Mouse (Mus musculus) lung, embryonic 15.5 days (tissue): ENCODE results near the gene Igfbp6. TPM values are rescaled to one million over a fixed set of nuclear protein-coding genes. Genes with fewer than 3 reads are reported as not detected.

Experiments
- ATAC-seq: fragments of 200-750 bp; cut with Nextera tagmentation; 2 replicates; pipeline ENCODE4 v1.8.0; 2017; ENCODE audit warnings: moderate number of reproducible peaks, borderline replicate concordance; ENCODE audit not compliant: low FRiP score, low TSS enrichment; ENCODE audit errors: extremely low read depth
- H3K27ac ChIP-seq: fragments of 300-500 bp; sonication (generic); 2 replicates; pipeline ENCODE4 v1.5.1; 2015; ENCODE audit warnings: moderate library complexity, mild to moderate bottlenecking, inconsistent platforms
- H3K27me3 ChIP-seq: fragments of 300-500 bp; sonication (generic); 2 replicates; pipeline ENCODE4 v1.6.1; 2015; ENCODE audit warnings: inconsistent platforms
- H3K36me3 ChIP-seq: fragments of 300-500 bp; sonication (generic); 2 replicates; pipeline ENCODE4 v1.6.1; 2015; ENCODE audit warnings: inconsistent platforms
- H3K4me1 ChIP-seq: fragments of 300-500 bp; sonication (generic); 2 replicates; pipeline ENCODE4 v1.6.1; 2015; ENCODE audit warnings: inconsistent platforms
- H3K4me2 ChIP-seq: fragments of 300-500 bp; sonication (generic); 2 replicates; pipeline ENCODE4 v1.6.1; 2015; ENCODE audit warnings: inconsistent platforms, mild to moderate bottlenecking, moderate library complexity
- H3K4me3 ChIP-seq: fragments of 300-500 bp; sonication (generic); 2 replicates; pipeline ENCODE4 v1.5.1; 2015; ENCODE audit warnings: mild to moderate bottlenecking, inconsistent platforms
- H3K9ac ChIP-seq: fragments of 300-500 bp; sonication (generic); 2 replicates; pipeline ENCODE4 v1.6.1; 2015; ENCODE audit warnings: inconsistent platforms
- H3K9me3 ChIP-seq: fragments of 300-500 bp; sonication (generic); 2 replicates; pipeline ENCODE4 v1.6.1; 2016; ENCODE audit warnings: inconsistent platforms
- WGBS: fragments of 180-500 bp; shearing (Covaris S2); methylation state at CpG from one replicate; pipeline ENCODE4 v1.1.7; 2015; 5-methylcytosine and 5-hydroxymethylcytosine counted together
- polyA plus RNA-seq: library from polyadenylated mRNA; unstranded; fragments of >200 nt; fragmentation: Nextera tagmentation; extraction: Ambion mirVana; gene quantifications from 2 replicates; pipeline ENCODE4 v1.2.1, GENCODE M21; 2015

Gene Igfbp6
- polyA plus RNA-seq, 1 experiment from 2014 or later = 16.8 TPM

DNA sequence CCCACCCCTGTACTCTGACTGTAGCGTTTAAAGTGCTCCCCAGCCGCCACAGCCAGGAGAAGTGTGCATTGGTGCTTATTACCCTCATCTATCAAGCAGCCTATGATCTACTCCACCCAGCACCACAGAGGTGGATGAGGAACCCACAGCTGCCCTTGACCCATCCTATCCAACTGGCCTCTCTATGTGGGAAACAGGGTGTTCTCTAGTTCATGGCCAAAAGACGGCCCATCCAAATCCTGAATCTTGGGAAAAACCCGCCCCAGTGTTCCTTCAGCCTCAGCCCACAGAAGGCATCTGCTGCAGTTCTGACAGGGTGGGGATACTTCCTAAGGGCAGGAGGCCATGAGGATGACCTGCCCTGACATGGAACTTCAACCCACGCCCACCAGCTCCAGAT is 23.6 kb upstream of the Igfbp6 start:
- no peak for ATAC-seq
- H3K27me3 ChIP-seq = no peaks in the 10 kb centered on the region
- 83% methylated on average over 5 of the region's 5 CpGs for WGBS
- no peaks in the 10 kb centered on the region for H3K9me3 ChIP-seq
- no peak overlapping the region for H3K4me3 ChIP-seq
- no peak overlapping the region for H3K27ac ChIP-seq
- H3K36me3 ChIP-seq = peaks cover 48% of the 10 kb centered on the region
- no peak overlapping the region for H3K4me2 ChIP-seq
- H3K9ac ChIP-seq = no peak overlapping the region
- H3K4me1 ChIP-seq = peaks cover 27% of the 10 kb centered on the region

- no peak overlapping the region for H3K4me3 ChIP-seq
- ATAC-seq = 0 out of 2 replicates have a peak, but pooled peaks have one; percentile 39
- 31% methylated on average over 2 of the region's 2 CpGs for WGBS
- peaks cover 45% of the 10 kb centered on the region for H3K36me3 ChIP-seq
- no peaks in the 10 kb centered on the region for H3K27me3 ChIP-seq
- no peak overlapping the region for H3K4me2 ChIP-seq
- H3K9me3 ChIP-seq = no peaks in the 10 kb centered on the region
- H3K27ac ChIP-seq = 0 out of 2 replicates have a peak overlapping the region, but pooled peaks have one; percentile 2
- no peak overlapping the region for H3K9ac ChIP-seq
- H3K4me1 ChIP-seq = no peaks in the 10 kb centered on the region; the same call in 1 of the 2 replicates
Observed at GRCm38 (mm10) chr15:102126303-102126702, 17.9 kb upstream of the Igfbp6 start.

DNA sequence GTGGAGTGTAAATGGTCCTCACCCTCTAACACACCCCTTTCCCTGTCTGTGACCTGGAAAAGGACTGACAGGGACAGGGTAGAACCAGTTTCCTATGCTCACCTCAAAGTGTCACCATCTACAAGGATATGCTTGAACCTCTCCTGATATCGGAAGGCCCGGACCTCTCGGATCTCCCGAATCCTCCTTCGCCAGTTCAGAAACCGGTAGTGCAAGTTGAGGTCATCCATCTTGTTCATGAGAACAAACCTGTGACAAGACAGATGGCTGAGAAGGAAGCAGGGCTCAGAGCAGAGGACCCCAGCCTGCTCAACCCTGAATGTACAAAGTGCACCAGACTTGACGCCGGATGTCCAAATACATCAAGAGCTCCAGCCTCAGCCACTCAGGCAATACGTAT is 10.8 kb upstream of the Igfbp6 start:
- no peak overlapping the region for H3K4me2 ChIP-seq
- H3K4me1 ChIP-seq = peaks cover 19% of the 10 kb centered on the region
- H3K9ac ChIP-seq = no peak overlapping the region
- 67% methylated on average over 9 of the region's 9 CpGs for WGBS
- no peak overlapping the region for H3K4me3 ChIP-seq
- H3K27ac ChIP-seq = no peak overlapping the region
- no peaks in the 10 kb centered on the region for H3K27me3 ChIP-seq
- H3K9me3 ChIP-seq = no peaks in the 10 kb centered on the region
- peaks cover 41% of the 10 kb centered on the region for H3K36me3 ChIP-seq
- no peak for ATAC-seq

- Histone ChIP-seq H3K9me3 (no peaks in the 10 kb centered on the region), H3K27ac (no peak overlapping the region), H3K27me3 (no peaks in the 10 kb centered on the region), H3K4me3 (no peak overlapping the region), H3K4me2 (peak overlapping the region; percentile 85), H3K9ac (no peak overlapping the region), H3K4me1 (peaks cover 19% of the 10 kb centered on the region), H3K36me3 (peaks cover 29% of the 10 kb centered on the region)
- 66% methylated on average over 2 of the region's 2 CpGs for WGBS
- no peak for ATAC-seq
Observed at GRCm38 (mm10) chr15:102134709-102135108, 9.5 kb upstream of the Igfbp6 start.

GRCm38 (mm10) chr15:102135522-102136128 is 8.5 kb upstream of the Igfbp6 start:
- ATAC-seq = no peak
- peaks cover 19% of the 10 kb centered on the region for H3K4me1 ChIP-seq
- no peaks in the 10 kb centered on the region for H3K27me3 ChIP-seq
- H3K9ac ChIP-seq = peak overlapping the region; percentile 75
- H3K36me3 ChIP-seq = peaks cover 19% of the 10 kb centered on the region
- H3K4me2 ChIP-seq = peak overlapping the region; percentile 85
- peak overlapping the region; percentile 75 for H3K27ac ChIP-seq
- peak overlapping the region; percentile 93 for H3K4me3 ChIP-seq
- no peaks in the 10 kb centered on the region for H3K9me3 ChIP-seq
- 2% methylated on average over 27 of the region's 35 CpGs for WGBS

DNA sequence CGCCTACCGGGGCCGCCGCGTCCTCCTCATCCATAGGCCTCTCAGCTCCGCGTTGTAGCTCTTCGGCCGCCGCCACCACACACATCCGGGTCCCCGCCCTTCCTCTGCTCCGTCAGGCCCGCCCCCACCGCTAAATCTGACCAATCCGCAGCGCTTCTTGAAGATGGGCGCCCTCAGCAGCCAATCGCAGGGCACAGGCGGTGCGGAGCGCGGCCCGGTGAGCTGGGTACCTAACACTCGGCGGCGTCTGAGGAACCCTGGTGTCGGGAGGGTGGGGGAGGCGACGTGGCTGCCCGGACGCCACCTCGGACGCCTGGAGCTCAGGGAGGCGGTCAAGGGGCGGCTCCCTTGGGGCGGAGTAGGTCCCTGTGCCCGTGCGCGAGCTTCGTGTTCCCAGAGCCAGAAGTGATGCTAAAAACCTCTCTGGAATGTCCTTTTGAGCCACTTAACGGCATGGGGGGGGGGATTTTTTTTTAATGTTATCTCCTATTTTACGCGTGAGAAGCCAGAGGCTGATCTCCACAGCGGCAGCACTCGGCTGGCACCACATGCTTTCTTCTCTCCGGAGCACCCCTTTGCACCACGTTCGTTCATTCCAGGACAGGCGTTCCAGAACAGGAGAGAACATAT is 7.9 kb upstream of the Igfbp6 start, which contains the start of gene Spryd3:
Gene Spryd3 (minus strand): TSS at position 106 of the 630 bp plus-strand sequence.
- Histone ChIP-seq H3K4me1 (peaks cover 19% of the 10 kb centered on the region), H3K4me2 (peak within 1 kb of the TSS; percentile 85), H3K36me3 (peaks cover 13% of the 10 kb centered on the region), H3K4me3 (peak within 1 kb of the TSS; percentile 93), H3K27me3 (no peaks in the 10 kb centered on the region), H3K9ac (peak within 1 kb of the TSS; percentile 75), H3K27ac (peak within 1 kb of the TSS; percentile 77), H3K9me3 (no peaks in the 10 kb centered on the region)
- WGBS = under 1% methylated on average over 48 of the region's 50 CpGs
- peak; percentile 99 for ATAC-seq

- Histone ChIP-seq H3K4me2 (no peak overlapping the region), H3K27ac (no peak overlapping the region), H3K27me3 (peaks cover 25% of the 10 kb centered on the region), H3K4me3 (no peak overlapping the region), H3K4me1 (peaks cover 36% of the 10 kb centered on the region), H3K36me3 (no peaks in the 10 kb centered on the region), H3K9ac (no peak overlapping the region), H3K9me3 (no peaks in the 10 kb centered on the region)
- 86% methylated on average over 5 of the region's 5 CpGs for WGBS
- no peak for ATAC-seq
Observed at GRCm38 (mm10) chr15:102141120-102141519, 3.0 kb upstream of the Igfbp6 start.

DNA sequence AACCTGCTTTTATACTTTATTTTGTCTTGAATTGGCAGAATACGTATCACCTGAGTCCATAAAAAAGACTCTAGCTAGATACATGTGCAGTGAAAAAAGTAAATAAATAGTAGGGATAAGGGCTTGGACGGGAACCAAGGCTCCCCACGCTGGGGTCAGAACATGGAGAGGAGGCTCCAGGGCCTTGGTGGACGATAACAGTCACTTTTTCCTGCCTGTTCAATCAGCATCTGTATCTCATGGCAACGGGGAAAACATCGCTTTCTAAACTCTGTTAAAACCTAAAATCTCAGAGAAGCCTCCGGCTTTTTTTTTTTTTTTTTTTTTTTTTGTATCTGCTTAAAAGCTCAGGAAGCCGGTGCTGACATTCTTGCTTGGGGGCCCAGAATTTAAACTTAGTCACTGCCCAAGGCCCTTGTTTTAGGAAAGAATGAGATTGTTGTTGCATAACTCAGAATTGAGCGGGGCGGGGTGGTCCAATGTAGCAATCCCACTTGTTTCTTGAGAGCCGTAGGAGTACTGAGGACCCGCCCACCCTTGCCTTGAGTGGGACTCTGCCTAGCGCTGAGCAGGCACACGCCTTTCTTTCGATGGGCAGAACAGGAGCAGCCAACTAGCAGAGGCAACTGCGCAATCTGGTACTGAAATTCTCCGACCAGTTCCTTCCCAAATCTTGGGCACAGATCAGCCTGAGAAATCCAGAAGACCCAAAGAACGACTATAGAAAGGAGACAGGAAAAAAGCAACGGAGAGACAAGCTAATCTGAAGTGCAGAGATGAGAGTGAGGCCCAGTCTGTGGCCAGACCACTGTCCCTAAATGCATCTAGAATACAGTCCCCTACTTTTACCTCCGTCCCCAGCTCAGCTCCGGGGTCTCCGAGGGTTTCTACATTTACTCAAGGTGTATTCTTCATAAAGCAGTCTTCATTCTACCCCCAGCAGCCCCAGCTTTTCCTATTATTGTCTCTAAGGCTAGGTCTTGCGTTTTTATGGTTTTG is 949 bp upstream of the Igfbp6 start:
- Histone ChIP-seq H3K9me3 (no peaks in the 10 kb centered on the region), H3K9ac (peak overlapping the region; percentile 1; the same call in 1 of the 2 replicates), H3K4me3 (no peak overlapping the region), H3K27ac (peak overlapping the region; percentile 46), H3K4me2 (0 out of 2 replicates have a peak overlapping the region, but pooled peaks have one; percentile 7), H3K36me3 (no peaks in the 10 kb centered on the region), H3K27me3 (peaks cover 27% of the 10 kb centered on the region), H3K4me1 (peaks cover 27% of the 10 kb centered on the region)
- peak; percentile 85 for ATAC-seq
- WGBS = 37% methylated on average over 23 of the region's 23 CpGs

- no peaks in the 10 kb centered on the region for H3K9me3 ChIP-seq
- H3K27me3 ChIP-seq = peaks cover 27% of the 10 kb centered on the region
- WGBS = 15% methylated on average over 19 of the region's 19 CpGs
- H3K4me2 ChIP-seq = peak overlapping the region; percentile 50
- no peak overlapping the region for H3K27ac ChIP-seq
- no peaks in the 10 kb centered on the region for H3K36me3 ChIP-seq
- ATAC-seq = no peak
- H3K4me1 ChIP-seq = peaks cover 27% of the 10 kb centered on the region
- 0 out of 2 replicates have a peak overlapping the region, but pooled peaks have one; percentile 2 for H3K9ac ChIP-seq
- H3K4me3 ChIP-seq = peak overlapping the region; percentile 20
Observed at GRCm38 (mm10) chr15:102144726-102145125, 564 bp downstream of the Igfbp6 start.

DNA sequence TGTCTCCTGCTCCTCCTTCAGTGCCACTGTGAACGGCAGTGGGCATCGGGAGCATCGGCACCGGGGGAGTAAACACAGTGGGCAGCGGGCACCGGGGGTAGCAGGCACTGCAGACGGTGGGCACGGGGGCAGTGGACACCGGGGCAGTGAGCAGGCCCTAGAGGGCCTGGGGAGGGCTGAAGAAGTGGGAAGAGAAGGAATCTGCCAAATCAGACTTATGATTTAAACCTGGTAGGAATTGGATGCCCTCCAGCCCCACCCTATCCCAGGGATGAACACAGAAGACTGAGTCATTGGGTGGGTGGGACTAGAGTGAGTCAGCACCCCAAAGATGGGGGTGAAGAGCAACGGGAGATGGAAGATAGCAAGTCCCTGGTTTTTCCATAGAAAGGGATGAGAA is 1.2 kb downstream of the Igfbp6 start:
- Histone ChIP-seq H3K4me2 (no peak overlapping the region), H3K36me3 (no peaks in the 10 kb centered on the region), H3K4me3 (no peak overlapping the region), H3K4me1 (peaks cover 29% of the 10 kb centered on the region), H3K27me3 (peaks cover 27% of the 10 kb centered on the region), H3K9ac (no peak overlapping the region), H3K27ac (no peak overlapping the region), H3K9me3 (no peaks in the 10 kb centered on the region)
- ATAC-seq = no peak
- WGBS = 84% methylated on average over 9 of the region's 10 CpGs

- no peak overlapping the region for H3K27ac ChIP-seq
- no peak overlapping the region for H3K4me2 ChIP-seq
- H3K4me1 ChIP-seq = peaks cover 37% of the 10 kb centered on the region
- no peaks in the 10 kb centered on the region for H3K9me3 ChIP-seq
- H3K27me3 ChIP-seq = peaks cover 27% of the 10 kb centered on the region
- WGBS = 74% methylated on average over 5 of the region's 5 CpGs
- H3K9ac ChIP-seq = no peak overlapping the region
- H3K4me3 ChIP-seq = no peak overlapping the region
- no peak for ATAC-seq
- no peaks in the 10 kb centered on the region for H3K36me3 ChIP-seq
Observed at GRCm38 (mm10) chr15:102146089-102146488, 1.9 kb downstream of the Igfbp6 start.
